Mouse (Mus musculus) cortical plate, adult 2 months (tissue): ENCODE results near the gene Sphkap.

Experiments
- CTCF ChIP-seq: fragments of 200-500 bp; IDR thresholded peaks from 2 replicates; pipeline ENCODE4 v1.5.1; 2011; ENCODE audit warnings: mild to moderate bottlenecking, control low read depth, low read length; ENCODE audit not compliant: insufficient read depth; ENCODE audit errors: extremely low read depth
- POLR2A ChIP-seq: fragments of 200-500 bp; IDR thresholded peaks from 2 replicates; pipeline ENCODE4 v1.6.1; 2011; ENCODE audit warnings: mild to moderate bottlenecking, low read length, control low read depth; ENCODE audit not compliant: insufficient read depth; ENCODE audit errors: extremely low read depth

GRCm38 (mm10) chr1:83377404-83377803, 30.6 kb downstream of the Sphkap start:
- TF ChIP-seq CTCF: no peak
- TF ChIP-seq POLR2A: no peak
